Mouse (Mus musculus): ENCODE results near the gene Vwa8. TPM values are rescaled to one million over a fixed set of nuclear protein-coding genes. Genes with fewer than 3 reads are reported as not detected.

Vwa8 gene
- polyA plus RNA-seq, 1 experiment from 2014 or later: 13.5 TPM

GRCm38 (mm10) chr14:78831158-78831557, 17.7 kb upstream of the Vwa8 start:
- no peaks in the 10 kb centered on the region for H3K9me3 ChIP-seq (replicated peaks; ENCODE audit: control insufficient read depth, low read length)
- 87% methylated on average over 4 of the region's 4 CpGs for WGBS
- H3K27me3 ChIP-seq (ENCODE audit: control insufficient read depth, insufficient read depth, low read length): no peaks in the 10 kb centered on the region
- H3K27ac ChIP-seq (ENCODE audit: low read length): no peak overlapping the region
- H3K4me1 ChIP-seq (ENCODE audit: control insufficient read depth, insufficient read depth, low read length): no peaks in the 10 kb centered on the region
- H3K4me2 ChIP-seq (ENCODE audit: low read depth, low read length): no peak overlapping the region
- no peak for ATAC-seq (ENCODE audit: insufficient read depth, low FRiP score)
- H3K36me3 ChIP-seq (ENCODE audit: control insufficient read depth, insufficient read depth, low read length): no peaks in the 10 kb centered on the region
- H3K4me3 ChIP-seq (replicated peaks; ENCODE audit: low read length): no peak overlapping the region
- no peak overlapping the region for H3K9ac ChIP-seq (ENCODE audit: low read length)

DNA sequence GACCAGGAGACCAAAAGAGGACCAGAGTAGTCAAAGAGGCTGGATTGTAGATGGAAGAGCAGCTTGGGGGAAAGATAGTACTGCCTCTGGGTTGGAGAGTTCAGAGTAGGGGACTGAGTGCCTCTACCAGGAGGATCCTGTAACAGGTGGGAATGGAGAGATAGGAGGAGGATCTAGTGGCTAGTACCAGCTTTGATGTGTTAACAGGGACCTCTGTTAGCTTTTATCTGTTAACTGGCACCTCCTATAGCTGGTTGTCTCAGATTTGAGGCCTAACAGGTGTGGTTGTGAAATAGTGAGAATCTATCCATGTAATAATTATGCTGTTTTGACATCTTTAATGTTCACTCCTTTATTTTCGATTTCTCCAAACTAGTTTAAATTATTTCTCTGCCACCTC, 904 bp upstream of the Vwa8 start:
- ATAC-seq (ENCODE audit: insufficient read depth, low FRiP score): no peak
- Histone ChIP-seq H3K4me1 (ENCODE audit: control insufficient read depth, insufficient read depth, low read length) (peaks cover 18% of the 10 kb centered on the region), H3K4me2 (ENCODE audit: low read depth, low read length) (peak overlapping the region; percentile 81; the same call in 1 of the 2 replicates), H3K27me3 (ENCODE audit: control insufficient read depth, insufficient read depth, low read length) (no peaks in the 10 kb centered on the region), H3K9ac (ENCODE audit: low read length) (no peak overlapping the region), H3K27ac (ENCODE audit: low read length) (no peak overlapping the region), H3K9me3 (replicated peaks; ENCODE audit: control insufficient read depth, low read length) (no peaks in the 10 kb centered on the region), H3K36me3 (ENCODE audit: control insufficient read depth, insufficient read depth, low read length) (no peaks in the 10 kb centered on the region), H3K4me3 (replicated peaks; ENCODE audit: low read length) (no peak overlapping the region)
- 64% methylated on average over 1 of the region's 1 CpGs for WGBS

GRCm38 (mm10) chr14:78848477-78848876, 375 bp upstream of the Vwa8 start:
- Histone ChIP-seq H3K4me2 (ENCODE audit: low read depth, low read length) (peak overlapping the region; percentile 81), H3K9me3 (replicated peaks; ENCODE audit: control insufficient read depth, low read length) (no peaks in the 10 kb centered on the region), H3K4me3 (replicated peaks; ENCODE audit: low read length) (peak overlapping the region; percentile 95), H3K27ac (ENCODE audit: low read length) (peak overlapping the region; percentile 88; the same call in 1 of the 2 replicates), H3K27me3 (ENCODE audit: control insufficient read depth, insufficient read depth, low read length) (no peaks in the 10 kb centered on the region), H3K4me1 (ENCODE audit: control insufficient read depth, insufficient read depth, low read length) (peaks cover 18% of the 10 kb centered on the region), H3K9ac (ENCODE audit: low read length) (peak overlapping the region; percentile 96; the same call in 1 of the 2 replicates), H3K36me3 (ENCODE audit: control insufficient read depth, insufficient read depth, low read length) (no peaks in the 10 kb centered on the region)
- WGBS: 2% methylated on average over 3 of the region's 3 CpGs
- ATAC-seq (ENCODE audit: insufficient read depth, low FRiP score): no peak

DNA sequence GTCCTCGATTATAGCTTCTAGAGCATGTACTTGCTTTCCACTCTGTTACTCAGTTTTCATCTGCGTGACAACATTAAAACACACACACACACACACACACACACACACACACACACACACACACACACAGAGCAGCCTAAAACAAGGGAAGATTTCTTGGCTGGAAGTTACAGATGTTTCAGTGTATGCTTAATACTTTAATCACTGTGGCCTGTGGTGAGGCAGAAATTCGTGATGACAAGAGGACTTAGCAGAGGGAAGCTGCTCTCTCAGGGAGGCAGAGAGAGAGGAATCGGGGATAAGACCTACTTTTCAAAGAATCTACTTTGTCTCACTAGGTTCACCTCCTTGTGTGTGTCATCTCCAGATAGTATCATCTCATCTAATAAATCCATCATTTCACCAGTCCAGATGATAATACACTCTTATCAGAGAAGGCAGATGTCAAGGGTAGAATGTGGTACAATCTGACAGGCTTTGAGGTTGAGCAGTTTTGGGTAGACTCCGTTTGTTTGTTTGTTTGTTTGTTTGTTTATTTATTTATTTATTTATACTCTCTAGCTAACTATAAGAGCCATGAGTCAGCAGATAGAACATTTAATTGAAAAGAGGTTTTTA, 1.2 kb downstream of the Vwa8 start:
- Histone ChIP-seq H3K4me2 (ENCODE audit: low read depth, low read length) (peak overlapping the region; percentile 81), H3K4me1 (ENCODE audit: control insufficient read depth, insufficient read depth, low read length) (peaks cover 18% of the 10 kb centered on the region), H3K27me3 (ENCODE audit: control insufficient read depth, insufficient read depth, low read length) (no peaks in the 10 kb centered on the region), H3K27ac (ENCODE audit: low read length) (no peak overlapping the region), H3K36me3 (ENCODE audit: control insufficient read depth, insufficient read depth, low read length) (no peaks in the 10 kb centered on the region), H3K4me3 (replicated peaks; ENCODE audit: low read length) (peak overlapping the region; percentile 95), H3K9me3 (replicated peaks; ENCODE audit: control insufficient read depth, low read length) (no peaks in the 10 kb centered on the region), H3K9ac (ENCODE audit: low read length) (no peak overlapping the region; the same call in 1 of the 2 replicates)
- 31% methylated on average over 5 of the region's 5 CpGs for WGBS
- no peak for ATAC-seq (ENCODE audit: insufficient read depth, low FRiP score)

DNA sequence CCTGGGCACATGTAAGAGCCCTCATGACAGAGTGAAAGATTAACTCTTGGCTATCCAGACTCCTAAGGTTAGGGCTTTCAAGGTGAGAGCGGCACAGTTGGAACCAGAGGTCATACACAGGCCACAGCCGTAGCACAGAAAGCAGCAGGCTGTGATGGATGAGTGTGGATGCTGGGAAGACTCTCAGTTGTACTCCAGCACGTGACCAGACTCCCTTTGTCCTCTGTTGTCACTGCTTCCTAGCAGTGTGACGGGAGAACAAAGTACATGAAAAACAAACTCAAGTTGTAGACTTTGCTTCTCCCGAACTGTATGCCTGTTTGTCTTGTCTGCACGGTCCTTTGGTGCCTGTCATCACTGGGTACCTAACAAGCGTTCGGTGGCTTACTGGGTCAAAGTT, 1.8 kb downstream of the Vwa8 start:
- H3K4me3 ChIP-seq (replicated peaks; ENCODE audit: low read length): no peak overlapping the region
- peak; percentile 28; the same call in 1 of the 2 replicates for ATAC-seq (ENCODE audit: insufficient read depth, low FRiP score)
- H3K4me2 ChIP-seq (ENCODE audit: low read depth, low read length): peak overlapping the region; percentile 17; the same call in 1 of the 2 replicates
- no peaks in the 10 kb centered on the region for H3K27me3 ChIP-seq (ENCODE audit: control insufficient read depth, insufficient read depth, low read length)
- no peaks in the 10 kb centered on the region for H3K9me3 ChIP-seq (replicated peaks; ENCODE audit: control insufficient read depth, low read length)
- H3K9ac ChIP-seq (ENCODE audit: low read length): no peak overlapping the region
- peaks cover 18% of the 10 kb centered on the region for H3K4me1 ChIP-seq (ENCODE audit: control insufficient read depth, insufficient read depth, low read length)
- no peaks in the 10 kb centered on the region for H3K36me3 ChIP-seq (ENCODE audit: control insufficient read depth, insufficient read depth, low read length)
- no peak overlapping the region; the same call in 1 of the 2 replicates for H3K27ac ChIP-seq (ENCODE audit: low read length)
- 20% methylated on average over 8 of the region's 8 CpGs for WGBS

DNA sequence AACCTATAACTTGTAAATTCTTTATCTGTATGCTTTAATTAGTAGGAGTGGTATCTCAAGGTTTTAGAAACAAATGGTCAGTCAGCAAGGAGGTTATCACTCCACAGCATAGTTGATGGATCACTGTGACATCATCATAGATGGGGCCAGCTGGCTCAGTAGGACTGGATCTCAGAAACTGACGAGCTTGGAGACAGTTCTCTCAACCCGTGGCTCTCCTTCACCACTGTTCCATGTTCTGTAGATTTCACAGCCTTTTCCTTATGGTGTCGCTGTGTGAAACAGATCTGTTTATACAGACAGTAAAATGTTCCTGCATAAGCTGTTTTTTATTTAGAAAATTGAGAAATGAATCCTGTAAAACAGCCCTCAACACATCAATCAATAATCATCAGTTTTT, 2.5 kb downstream of the Vwa8 start:
- Histone ChIP-seq H3K4me3 (replicated peaks; ENCODE audit: low read length) (no peak overlapping the region), H3K4me2 (ENCODE audit: low read depth, low read length) (no peak overlapping the region), H3K9ac (ENCODE audit: low read length) (no peak overlapping the region), H3K27ac (ENCODE audit: low read length) (no peak overlapping the region), H3K9me3 (replicated peaks; ENCODE audit: control insufficient read depth, low read length) (no peaks in the 10 kb centered on the region), H3K4me1 (ENCODE audit: control insufficient read depth, insufficient read depth, low read length) (peaks cover 18% of the 10 kb centered on the region), H3K36me3 (ENCODE audit: control insufficient read depth, insufficient read depth, low read length) (no peaks in the 10 kb centered on the region), H3K27me3 (ENCODE audit: control insufficient read depth, insufficient read depth, low read length) (no peaks in the 10 kb centered on the region)
- no peak for ATAC-seq (ENCODE audit: insufficient read depth, low FRiP score)
- WGBS: 31% methylated on average over 3 of the region's 3 CpGs

- Histone ChIP-seq H3K27ac (ENCODE audit: low read length) (no peak overlapping the region), H3K27me3 (ENCODE audit: control insufficient read depth, insufficient read depth, low read length) (no peaks in the 10 kb centered on the region), H3K4me2 (ENCODE audit: low read depth, low read length) (no peak overlapping the region), H3K4me1 (ENCODE audit: control insufficient read depth, insufficient read depth, low read length) (peaks cover 18% of the 10 kb centered on the region), H3K9me3 (replicated peaks; ENCODE audit: control insufficient read depth, low read length) (no peaks in the 10 kb centered on the region), H3K9ac (ENCODE audit: low read length) (no peak overlapping the region), H3K4me3 (replicated peaks; ENCODE audit: low read length) (no peak overlapping the region), H3K36me3 (ENCODE audit: control insufficient read depth, insufficient read depth, low read length) (no peaks in the 10 kb centered on the region)
- 75% methylated on average over 5 of the region's 5 CpGs for WGBS
- ATAC-seq (ENCODE audit: insufficient read depth, low FRiP score): no peak
Measured at GRCm38 (mm10) chr14:78852401-78853246, 3.8 kb downstream of the Vwa8 start.

DNA sequence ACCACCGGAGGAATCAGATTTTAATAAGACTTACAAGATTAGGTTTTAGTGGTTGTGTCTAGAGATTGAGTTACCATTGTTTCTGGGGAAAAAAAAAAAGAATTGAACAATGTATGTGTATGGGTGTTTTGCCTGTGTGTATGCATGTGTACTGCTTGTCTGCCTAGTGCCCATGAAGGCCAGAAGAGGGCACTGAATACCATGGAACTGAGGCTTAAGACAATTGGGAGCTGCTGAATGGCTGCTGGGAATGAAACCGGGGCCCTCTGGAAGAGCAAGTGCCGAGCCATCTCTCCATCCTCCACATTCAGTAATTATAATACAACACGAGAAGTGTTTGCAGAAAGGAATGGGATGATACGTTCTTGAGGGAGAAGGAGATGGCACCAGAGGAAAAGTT, 12.3 kb downstream of the Vwa8 start:
- ATAC-seq (ENCODE audit: insufficient read depth, low FRiP score): no peak
- H3K4me3 ChIP-seq (replicated peaks; ENCODE audit: low read length): no peak overlapping the region

GRCm38 (mm10) chr14:78870036-78870435, 21.2 kb downstream of the Vwa8 start:
- Histone ChIP-seq H3K27me3 (ENCODE audit: control insufficient read depth, insufficient read depth, low read length) (no peaks in the 10 kb centered on the region), H3K4me2 (ENCODE audit: low read depth, low read length) (no peak overlapping the region), H3K4me3 (replicated peaks; ENCODE audit: low read length) (no peak overlapping the region), H3K9ac (ENCODE audit: low read length) (no peak overlapping the region), H3K4me1 (ENCODE audit: control insufficient read depth, insufficient read depth, low read length) (no peaks in the 10 kb centered on the region), H3K9me3 (replicated peaks; ENCODE audit: control insufficient read depth, low read length) (no peaks in the 10 kb centered on the region), H3K36me3 (ENCODE audit: control insufficient read depth, insufficient read depth, low read length) (peaks cover 13% of the 10 kb centered on the region; the same call in 1 of the 2 replicates), H3K27ac (ENCODE audit: low read length) (no peak overlapping the region)
- ATAC-seq (ENCODE audit: insufficient read depth, low FRiP score): no peak
- WGBS: 60% methylated on average over 2 of the region's 2 CpGs

More for the DNA sequence above, 12.3 kb downstream of the Vwa8 start:
- no peak overlapping the region for H3K9ac ChIP-seq (ENCODE audit: low read length)
- no peaks in the 10 kb centered on the region for H3K9me3 ChIP-seq (replicated peaks; ENCODE audit: control insufficient read depth, low read length)
- WGBS: 89% methylated on average over 5 of the region's 5 CpGs
- H3K27me3 ChIP-seq (ENCODE audit: control insufficient read depth, insufficient read depth, low read length): no peaks in the 10 kb centered on the region
- no peaks in the 10 kb centered on the region for H3K36me3 ChIP-seq (ENCODE audit: control insufficient read depth, insufficient read depth, low read length)
- H3K4me2 ChIP-seq (ENCODE audit: low read depth, low read length): no peak overlapping the region
- no peak overlapping the region for H3K27ac ChIP-seq (ENCODE audit: low read length)
- no peaks in the 10 kb centered on the region for H3K4me1 ChIP-seq (ENCODE audit: control insufficient read depth, insufficient read depth, low read length)
